Mouse (Mus musculus) intestine, postnatal 0 days (tissue): ENCODE data around the gene Itga5. TPM values are rescaled to one million over a fixed set of nuclear protein-coding genes. Genes with fewer than 3 reads are reported as not detected.

Experiments
- ATAC-seq: fragments of 200-750 bp; cut with Nextera tagmentation; 2 replicates; pipeline ENCODE4 v1.8.0; 2017; ENCODE audit warnings: mild to moderate bottlenecking, moderate TSS enrichment, moderate library complexity
- H3K27ac ChIP-seq: fragments of 300-500 bp; sonication (generic); 2 replicates; pipeline ENCODE4 v1.5.1; 2014; ENCODE audit warnings: mild to moderate bottlenecking, low read depth, low read length, moderate library complexity
- H3K27me3 ChIP-seq: fragments of 300-500 bp; sonication (generic); replicated peaks from 2 replicates; pipeline ENCODE4 v1.6.1; 2014; ENCODE audit warnings: low read length, mixed read lengths; ENCODE audit not compliant: control insufficient read depth, insufficient read depth
- H3K36me3 ChIP-seq: fragments of 300-500 bp; sonication (generic); 2 replicates; pipeline ENCODE4 v1.6.1; 2014; ENCODE audit warnings: mild to moderate bottlenecking, moderate library complexity; ENCODE audit not compliant: control insufficient read depth, insufficient read depth
- H3K4me1 ChIP-seq: fragments of 300-500 bp; sonication (generic); replicated peaks from 2 replicates; pipeline ENCODE4 v1.6.1; 2014; ENCODE audit warnings: antibody characterized with exemption, low read length, mixed read lengths; ENCODE audit not compliant: control insufficient read depth, insufficient read depth
- H3K4me2 ChIP-seq: fragments of 300-500 bp; sonication (generic); replicated peaks from 2 replicates; pipeline ENCODE4 v1.6.1; 2014; ENCODE audit warnings: low read depth, mild to moderate bottlenecking, moderate library complexity
- H3K4me3 ChIP-seq: fragments of 300-500 bp; sonication (generic); 2 replicates; pipeline ENCODE4 v1.5.1; 2014; ENCODE audit warnings: low read depth, low read length
- H3K9ac ChIP-seq: fragments of 300-500 bp; sonication (generic); 2 replicates; pipeline ENCODE4 v1.6.1; 2014; ENCODE audit warnings: mild to moderate bottlenecking, low read depth, low read length
- H3K9me3 ChIP-seq: fragments of 300-500 bp; sonication (generic); 2 replicates; pipeline ENCODE4 v1.6.1; 2016; ENCODE audit warnings: mixed run types; ENCODE audit not compliant: control insufficient read depth
- CTCF ChIP-seq: sonication (generic); IDR thresholded peaks from 2 replicates; pipeline ENCODE4 v1.5.1; 2016; ENCODE audit warnings: low read depth, mild to moderate bottlenecking, control low read depth, antibody characterized with exemption, moderate library complexity
- WGBS: fragments of 180-500 bp; shearing (Covaris S2); extraction: QIAGEN DNeasy Blood & Tissue Kit; methylation state at CpG from one replicate; pipeline ENCODE4 v1.1.7; 2014; 5-methylcytosine and 5-hydroxymethylcytosine counted together
- polyA plus RNA-seq: library from polyadenylated mRNA; unstranded; fragments of >200 nt; fragmentation: Nextera tagmentation; extraction: Ambion mirVana; gene quantifications from 2 replicates; pipeline ENCODE4 v1.2.1, GENCODE M21; 2015

Itga5 gene
- polyA plus RNA-seq, 1 experiment from 2014 or later = 25.0 TPM

DNA sequence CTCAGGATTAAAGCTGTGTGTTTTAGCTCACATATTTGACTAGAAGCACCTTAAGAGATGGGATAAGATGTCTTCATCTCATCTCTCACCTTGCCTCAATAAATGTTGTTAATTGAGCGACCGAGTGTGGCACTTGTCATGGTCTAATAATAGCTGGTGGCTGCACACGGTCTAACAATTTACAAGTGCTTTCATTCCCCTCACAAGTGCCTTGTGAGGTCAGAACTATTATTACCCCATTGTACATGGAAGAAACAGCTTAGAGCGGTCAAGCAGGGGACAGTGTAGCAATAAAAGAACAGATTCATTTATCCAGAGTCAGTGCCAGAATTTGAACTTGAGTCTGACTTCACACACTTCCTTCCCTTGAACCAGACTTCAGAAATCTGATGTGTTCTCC, 11.1 kb downstream of the Itga5 start:
- Histone ChIP-seq H3K27ac (no peak overlapping the region), H3K36me3 (peaks cover 51% of the 10 kb centered on the region), H3K4me2 (no peak overlapping the region), H3K4me3 (no peak overlapping the region), H3K9ac (no peak overlapping the region), H3K4me1 (no peaks in the 10 kb centered on the region), H3K9me3 (no peaks in the 10 kb centered on the region), H3K27me3 (no peaks in the 10 kb centered on the region)
- ATAC-seq = no peak
- no peak for TF ChIP-seq CTCF
- 73% methylated on average over 4 of the region's 4 CpGs for WGBS

DNA sequence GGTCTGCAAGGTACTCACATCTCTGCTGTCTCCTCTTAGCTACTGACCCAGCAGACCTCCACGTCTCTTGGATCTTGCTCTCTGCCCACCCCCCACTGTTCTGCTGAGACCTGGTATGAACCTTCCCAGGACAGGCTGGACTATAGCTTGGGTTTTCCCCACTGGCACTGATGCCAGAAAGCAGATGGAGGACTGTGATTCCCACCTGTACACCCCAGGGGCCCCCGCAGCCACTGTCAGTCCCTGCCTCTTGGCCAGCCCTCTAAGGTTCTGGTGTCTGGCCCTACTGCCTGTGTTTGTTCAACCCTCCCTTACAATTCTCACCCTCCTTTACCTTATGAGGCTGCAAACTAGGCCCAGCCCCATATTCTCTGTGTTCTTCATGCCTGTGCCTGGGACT, 11.9 kb downstream of the Itga5 start:
- no peak overlapping the region for H3K9ac ChIP-seq
- H3K9me3 ChIP-seq = no peaks in the 10 kb centered on the region
- no peak overlapping the region for H3K4me3 ChIP-seq
- no peak overlapping the region for H3K4me2 ChIP-seq
- H3K36me3 ChIP-seq = peaks cover 58% of the 10 kb centered on the region
- no peak for ATAC-seq
- no peak overlapping the region for H3K27ac ChIP-seq
- 96% methylated on average over 2 of the region's 2 CpGs for WGBS
- no peak for TF ChIP-seq CTCF
- H3K4me1 ChIP-seq = no peaks in the 10 kb centered on the region
- H3K27me3 ChIP-seq = no peaks in the 10 kb centered on the region

DNA sequence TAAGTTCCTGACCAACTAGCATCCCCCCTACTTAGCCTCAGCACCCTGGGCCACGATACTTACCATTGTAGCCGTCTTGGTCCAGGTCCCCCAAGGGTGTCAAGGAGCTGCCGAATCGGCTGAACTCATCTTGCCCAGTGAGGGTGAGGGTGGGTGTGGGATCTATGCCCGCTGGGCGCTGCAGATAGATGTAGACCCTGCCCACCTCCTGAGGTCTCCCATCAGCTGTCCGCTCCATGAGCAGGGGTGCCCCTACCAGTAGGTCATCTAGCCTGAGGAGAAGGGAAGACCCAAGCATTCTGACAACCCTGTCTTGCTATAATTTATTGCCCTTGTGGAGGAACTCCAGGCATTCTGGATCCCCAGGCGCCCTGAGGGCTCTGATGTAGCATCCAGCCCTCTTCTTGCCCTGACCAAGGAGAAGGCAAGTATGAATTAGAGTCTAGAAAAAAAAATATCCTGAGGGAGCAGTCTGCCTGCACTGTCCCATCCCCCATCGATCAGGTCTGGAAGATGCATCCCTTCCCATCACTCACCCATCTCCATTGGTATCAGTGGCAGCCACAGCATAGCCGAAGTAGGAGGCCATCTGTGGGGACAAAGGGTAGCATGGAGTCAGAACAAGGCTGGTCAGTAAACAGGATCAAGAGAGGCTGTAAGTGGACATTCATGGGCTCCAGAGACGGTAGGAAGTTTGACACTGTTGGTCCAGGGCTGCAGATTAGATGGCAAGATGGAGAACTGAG, 12.9 kb downstream of the Itga5 start:
- Histone ChIP-seq H3K4me1 (no peaks in the 10 kb centered on the region), H3K27ac (no peak overlapping the region), H3K4me3 (no peak overlapping the region), H3K27me3 (no peaks in the 10 kb centered on the region), H3K9me3 (no peaks in the 10 kb centered on the region), H3K9ac (no peak overlapping the region), H3K4me2 (no peak overlapping the region), H3K36me3 (peaks cover 68% of the 10 kb centered on the region)
- ATAC-seq = no peak
- TF ChIP-seq CTCF = no peak
- WGBS = 92% methylated on average over 11 of the region's 11 CpGs

DNA sequence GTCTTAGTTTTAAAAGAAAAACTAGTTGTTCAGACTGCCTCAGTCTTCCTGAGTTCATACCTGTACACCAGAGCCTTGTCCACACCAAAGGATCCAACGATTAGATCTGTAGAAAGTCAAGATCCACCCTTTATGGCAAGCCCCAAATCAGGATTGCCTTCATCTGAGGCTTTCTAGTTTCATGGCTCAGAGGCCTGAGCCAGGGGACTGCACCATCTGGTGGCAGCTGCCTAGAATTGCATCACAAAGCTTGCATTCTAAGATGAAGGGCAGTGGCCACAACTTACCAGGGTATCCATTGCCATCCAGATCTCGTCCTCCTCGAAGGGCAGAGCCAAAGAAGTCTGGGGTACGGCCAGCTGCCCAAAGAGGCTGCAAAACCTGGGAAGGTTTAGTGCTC, 13.7 kb downstream of the Itga5 start:
- no peak for ATAC-seq

DNA sequence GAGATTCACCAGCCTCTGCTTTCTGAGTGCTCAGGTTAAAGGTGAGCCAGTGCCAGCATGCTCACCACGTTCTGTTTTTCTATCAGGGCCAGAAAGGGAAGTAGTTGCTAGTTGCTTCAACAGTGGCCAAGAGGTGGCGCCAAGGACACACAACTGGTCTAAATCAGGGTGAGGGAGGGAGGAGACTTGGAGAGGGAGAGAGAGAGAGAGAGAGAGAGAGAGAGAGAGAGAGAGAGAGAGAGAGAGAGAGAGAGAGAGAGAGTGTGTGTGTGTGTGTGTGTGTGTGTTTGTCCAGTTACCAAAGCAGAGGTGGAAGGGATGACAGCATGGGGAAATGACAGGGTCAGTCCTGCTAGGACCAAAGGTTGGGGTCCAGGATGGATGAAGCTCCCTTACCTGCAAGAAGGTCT, 19.3 kb downstream of the Itga5 start:
- H3K9ac ChIP-seq = no peak overlapping the region
- no peaks in the 10 kb centered on the region for H3K9me3 ChIP-seq
- no peak overlapping the region for H3K4me3 ChIP-seq
- H3K27ac ChIP-seq = no peak overlapping the region
- peaks cover 48% of the 10 kb centered on the region for H3K36me3 ChIP-seq
- no peaks in the 10 kb centered on the region for H3K27me3 ChIP-seq
- no peaks in the 10 kb centered on the region for H3K4me1 ChIP-seq
- TF ChIP-seq CTCF = peak; percentile 82
- 6% methylated on average over 2 of the region's 2 CpGs for WGBS
- H3K4me2 ChIP-seq = no peak overlapping the region
- no peak for ATAC-seq

More for the DNA sequence above, 13.7 kb downstream of the Itga5 start:
- Histone ChIP-seq H3K9ac (no peak overlapping the region), H3K27ac (no peak overlapping the region), H3K4me2 (no peak overlapping the region), H3K4me1 (no peaks in the 10 kb centered on the region), H3K9me3 (no peaks in the 10 kb centered on the region), H3K36me3 (peaks cover 70% of the 10 kb centered on the region), H3K27me3 (no peaks in the 10 kb centered on the region), H3K4me3 (no peak overlapping the region)
- peak; percentile 91 for TF ChIP-seq CTCF
- WGBS = 41% methylated on average over 4 of the region's 4 CpGs

DNA sequence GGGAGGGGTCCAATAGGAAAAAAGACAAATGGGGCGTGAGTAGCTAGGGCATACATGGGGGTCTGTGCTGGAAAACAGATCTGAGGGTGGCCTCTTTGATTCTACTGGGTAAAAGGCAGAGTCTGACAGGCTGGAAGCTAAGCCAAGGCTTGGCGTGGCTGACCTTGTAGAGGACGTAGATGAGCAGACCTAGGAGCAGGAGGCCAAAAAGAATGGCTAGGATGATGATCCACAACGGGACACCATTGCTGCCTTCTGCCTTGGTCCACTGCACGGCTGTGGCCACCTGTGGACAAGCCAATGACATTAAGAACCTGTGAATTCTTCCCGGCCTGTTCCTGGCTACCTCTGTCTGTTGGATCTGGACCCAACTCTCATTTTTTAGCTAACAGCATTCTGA, 20.8 kb downstream of the Itga5 start:
- H3K4me3 ChIP-seq = no peak overlapping the region
- WGBS = 81% methylated on average over 6 of the region's 6 CpGs
- TF ChIP-seq CTCF = no peak
- peaks cover 10% of the 10 kb centered on the region for H3K27me3 ChIP-seq
- no peak overlapping the region for H3K4me2 ChIP-seq
- no peak overlapping the region for H3K9ac ChIP-seq
- no peak for ATAC-seq
- H3K36me3 ChIP-seq = peaks cover 33% of the 10 kb centered on the region
- H3K4me1 ChIP-seq = no peaks in the 10 kb centered on the region
- H3K27ac ChIP-seq = no peak overlapping the region
- no peaks in the 10 kb centered on the region for H3K9me3 ChIP-seq
